Comparison of ENCODE assay signal across 8 mouse cellular contexts in genomic region chr7:100227158-100227875, GRCm38 (mm10). TPM values are rescaled to one million over a fixed set of nuclear protein-coding genes. Genes with fewer than 3 reads are reported as not detected.
DNase-seq lines count a peak whose midpoint lies in the region; ATAC-seq lines count a peak whose summit lies in the region.

Pgm2l1 (plus strand) TSS chr7:100227394.

- no peaks in the 10 kb centered on the region for H3K27me3 ChIP-seq in intestine, embryonic 14.5 days (replicated peaks; ENCODE audit: control insufficient read depth, insufficient read depth, low read length)

- peak within 1 kb of the TSS; percentile 53 for H3K4me3 ChIP-seq in intestine, embryonic 14.5 days (ENCODE audit: low read depth, low read length)

- no peaks in the 10 kb centered on the region for H3K36me3 ChIP-seq in intestine, embryonic 14.5 days (ENCODE audit: control insufficient read depth, insufficient read depth, low read length)

- no peaks in the 10 kb centered on the region for H3K9me3 ChIP-seq in intestine, embryonic 14.5 days (ENCODE audit: control insufficient read depth, low read length)

- H3K9ac ChIP-seq in intestine, embryonic 14.5 days (ENCODE audit: low read length): peak within 1 kb of the TSS; percentile 36

- H3K27ac ChIP-seq in intestine, embryonic 14.5 days (ENCODE audit: low read depth): peak within 1 kb of the TSS; percentile 73

- H3K4me2 ChIP-seq in intestine, embryonic 14.5 days (ENCODE audit: low read length): peak within 1 kb of the TSS; percentile 89

- DNase-seq in adrenal gland, adult 18-20 months (ENCODE audit: low spot score in 2 of 2): peak; percentile 91 to 92
- DNase-seq in embryo, embryonic 11 days: peak; percentile 98
- DNase-seq in gastrocnemius, postnatal 25 days: peak; percentile 95
- peak; percentile 95 for DNase-seq in intestine, embryonic 14.5 days (ENCODE audit: low spot score)
- peak; percentile 98 for DNase-seq in left cerebral cortex, postnatal 14 days (ENCODE audit: low spot score in 2 of 2)
- DNase-seq in mesoderm, embryonic 11.5 days (ENCODE audit: low read depth, low spot score): peak; percentile 93
- peak; percentile 97 to 98 for DNase-seq in right cerebral cortex, postnatal 36 days (ENCODE audit: low spot score in 2 of 2)
- DNase-seq in yolk sac, embryonic 10.5 days (ENCODE audit: low spot score): peak; percentile 95

- intact Hi-C loops in left cerebral cortex, postnatal 14 days (cut with DNase I): loop anchor here (5.0 kb wide), 1 partner anchor 105 kb away; the partner anchor contains the start of gene Pold3

- 0 out of 2 replicates have a peak, but pooled peaks cover 3% of the 10 kb centered on the region for H3K4me1 ChIP-seq in intestine, embryonic 14.5 days (replicated peaks; ENCODE audit: control insufficient read depth, insufficient read depth, low read length)

- ATAC-seq in intestine, embryonic 14.5 days (replicated peaks; ENCODE audit: low FRiP score, low TSS enrichment, low read depth): peak; percentile 98

- under 1% methylated on average over 69 of the region's 72 CpGs for WGBS in intestine, embryonic 14.5 days

RNA-seq across cellular contexts. Expression of gene Pgm2l1, which starts in this region (rescaled TPM):
- 1 to 10 TPM; 3.5 to 4.5 TPM for total RNA-seq in adrenal gland, adult 18-20 months (2021)
- 10 to 100 TPM; 13.0 to 15.0 TPM for total RNA-seq in gastrocnemius, postnatal 25 days (2021)
- 3.2 and 3.3 TPM in 2 replicates for polyA plus RNA-seq in intestine, embryonic 14.5 days (2014; fragmentation: Nextera tagmentation; extraction: Ambion mirVana)
- total RNA-seq in left cerebral cortex, postnatal 14 days (2021): 100 to 1,000 TPM; 465 to 490 TPM

Comparison
In these comparisons a context has a peak if more than half of its experiments do, and no peak if none do; other contexts are left out.
1. Peak in every context shown above with its lines: DNase-seq, ATAC-seq, H3K4me3 ChIP-seq and H3K27ac ChIP-seq.
2. RNA of gene Pgm2l1 (total RNA-seq): 465 to 490 TPM in left cerebral cortex, postnatal 14 days; 13.0 to 15.0 TPM in gastrocnemius, postnatal 25 days and 3.5 to 4.5 TPM in adrenal gland, adult 18-20 months; every median in the first group is over 10 times any median in the second.